Mouse (Mus musculus) MEL-GATA-1-ER (cell line): ENCODE results near the gene Clic3.

Experiments used
- DNase-seq: peaks from one replicate; pipeline ENCODE4 v3.0.0-alpha.2; 2012; ENCODE audit warnings: low read depth; ENCODE audit errors: extremely low read depth

Gene Clic3

DNA sequence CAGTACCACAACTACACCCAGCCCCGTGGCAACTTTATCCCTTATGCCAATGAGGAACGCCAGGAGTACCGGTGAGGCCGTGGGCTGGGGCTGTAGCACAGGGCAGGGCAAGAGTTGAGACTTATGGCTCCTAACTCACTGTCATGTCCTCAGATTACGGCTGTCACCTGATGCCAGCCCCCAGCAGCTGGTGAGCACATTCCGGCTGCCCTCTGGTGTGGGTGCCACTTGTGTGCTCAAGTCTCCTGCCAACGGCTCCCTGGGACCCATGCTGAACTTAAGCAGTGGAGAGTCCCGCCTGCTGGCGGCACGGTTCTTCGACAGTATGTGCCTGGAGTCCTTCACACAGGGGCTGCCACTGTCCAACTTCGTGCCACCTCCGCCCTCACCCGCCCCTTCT lies 14.0 kb upstream of the Clic3 start:
- no peak for DNase-seq

DNA sequence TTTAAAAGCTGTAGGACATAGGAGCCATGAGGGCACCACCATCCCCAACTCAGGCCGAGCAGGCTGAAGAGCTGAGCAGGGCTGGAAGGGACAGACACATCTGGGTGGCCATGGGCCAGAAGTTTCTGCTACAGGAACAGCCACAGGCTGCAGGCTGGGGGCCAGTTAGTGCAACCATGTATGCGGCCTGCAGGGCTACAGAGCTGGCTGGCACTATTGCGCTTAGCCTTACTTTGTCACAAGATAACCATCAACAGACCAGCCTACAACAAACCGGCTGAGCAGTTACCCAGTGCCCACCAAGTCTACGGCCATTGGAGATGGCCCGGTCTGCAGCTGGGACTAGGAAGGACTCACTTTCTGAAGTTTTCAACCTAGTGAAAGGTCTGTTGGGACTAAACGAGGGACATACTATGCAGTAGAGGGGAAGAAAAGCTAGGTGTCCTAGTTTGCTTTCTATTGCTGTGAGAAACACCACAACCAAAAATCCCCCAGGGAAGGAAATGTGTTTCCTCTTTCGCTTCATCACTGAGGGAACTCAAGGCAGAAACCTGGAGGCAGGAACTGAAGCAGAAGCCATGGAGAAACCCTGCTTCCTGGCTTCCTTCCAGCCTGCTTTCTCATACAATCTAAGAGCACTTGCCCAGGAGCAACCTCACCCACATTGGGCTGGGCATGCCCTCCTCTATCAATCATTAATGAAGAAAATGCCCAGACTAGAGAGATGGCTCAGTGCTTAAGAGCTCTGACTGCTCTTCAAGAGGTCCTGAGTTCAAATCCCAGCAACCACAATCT lies 5.6 kb upstream of the Clic3 start:
- DNase-seq: no peak

DNA sequence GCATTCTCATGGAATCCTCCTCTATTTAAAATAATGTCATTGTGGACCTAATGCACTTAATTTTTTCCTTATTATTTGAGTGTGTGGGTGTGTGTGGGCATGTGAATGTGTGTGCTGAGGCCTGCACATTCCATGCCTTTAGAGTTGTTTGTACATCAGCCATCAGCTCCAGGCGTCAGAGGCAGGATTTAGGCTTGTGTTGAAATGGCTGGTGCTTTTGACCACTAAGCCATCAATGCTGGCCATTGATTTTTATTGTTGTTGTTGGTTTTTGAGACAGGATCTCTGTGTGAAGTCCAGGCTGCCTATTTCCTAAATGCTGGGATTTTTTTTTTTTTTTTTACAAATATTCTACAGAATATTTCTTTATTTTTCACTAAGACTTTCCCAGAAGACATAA lies 3.7 kb upstream of the Clic3 start:
- no peak for DNase-seq

DNA sequence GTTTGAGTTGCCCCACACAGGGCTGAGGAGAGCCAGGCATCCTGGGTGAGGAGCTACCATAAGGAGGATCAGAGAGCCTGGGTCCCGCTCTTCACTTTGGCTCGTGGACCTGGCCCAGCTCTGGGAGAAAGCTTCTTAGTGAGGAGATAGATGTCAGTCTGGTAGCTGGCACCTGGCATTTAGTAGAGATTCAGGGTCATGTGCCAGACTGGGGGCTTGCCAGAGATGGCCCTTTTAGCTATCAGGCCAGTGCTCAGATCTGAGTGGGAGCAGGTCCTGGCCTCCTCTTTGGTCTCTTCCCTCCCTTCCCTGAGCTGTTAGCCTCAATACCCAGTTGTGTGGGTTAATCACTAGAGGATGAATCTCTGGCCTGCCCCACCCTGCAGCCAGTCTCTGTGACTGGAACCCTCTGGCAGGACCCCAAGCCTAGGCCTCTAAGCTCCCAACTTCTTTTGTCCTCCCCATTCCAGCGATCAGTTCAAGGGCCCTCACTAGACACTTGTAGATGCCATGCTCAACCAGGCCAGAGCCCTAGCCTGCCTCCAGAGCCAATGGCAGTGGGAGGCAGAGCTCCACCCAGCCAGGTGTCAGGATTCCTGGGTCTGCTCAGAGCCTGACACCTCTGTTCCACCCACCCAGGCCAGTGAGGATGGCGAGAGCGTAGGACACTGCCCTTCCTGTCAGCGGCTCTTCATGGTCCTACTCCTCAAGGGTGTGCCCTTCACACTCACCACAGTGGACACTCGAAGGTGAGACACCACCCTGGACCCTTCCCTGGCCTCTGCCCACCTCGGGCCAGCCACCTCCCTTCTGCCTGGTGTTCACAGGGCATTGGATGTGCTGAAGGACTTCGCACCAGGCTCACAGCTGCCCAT lies 621 bp downstream of the Clic3 start:
- DNase-seq: no peak

DNA sequence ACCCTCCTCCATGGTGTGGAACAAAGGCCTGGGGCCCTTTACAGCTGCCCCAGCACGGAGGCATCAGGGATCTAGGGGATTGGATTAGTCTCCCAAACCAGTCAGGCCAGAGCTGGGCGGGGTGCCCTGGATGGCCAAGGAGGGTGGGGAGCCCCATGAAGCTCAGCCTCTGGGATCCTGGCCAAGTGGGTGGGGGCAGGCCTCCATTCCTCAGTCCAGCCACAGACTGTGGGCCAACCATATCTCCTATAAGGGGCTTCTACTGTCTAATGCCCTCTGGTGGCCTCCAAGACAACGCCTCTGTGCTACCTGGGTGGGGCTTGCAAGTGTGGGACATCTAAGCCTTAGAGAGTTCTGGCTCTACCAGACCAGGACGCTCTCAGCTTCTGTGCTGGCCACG lies 2.3 kb downstream of the Clic3 start:
- no peak for DNase-seq

DNA sequence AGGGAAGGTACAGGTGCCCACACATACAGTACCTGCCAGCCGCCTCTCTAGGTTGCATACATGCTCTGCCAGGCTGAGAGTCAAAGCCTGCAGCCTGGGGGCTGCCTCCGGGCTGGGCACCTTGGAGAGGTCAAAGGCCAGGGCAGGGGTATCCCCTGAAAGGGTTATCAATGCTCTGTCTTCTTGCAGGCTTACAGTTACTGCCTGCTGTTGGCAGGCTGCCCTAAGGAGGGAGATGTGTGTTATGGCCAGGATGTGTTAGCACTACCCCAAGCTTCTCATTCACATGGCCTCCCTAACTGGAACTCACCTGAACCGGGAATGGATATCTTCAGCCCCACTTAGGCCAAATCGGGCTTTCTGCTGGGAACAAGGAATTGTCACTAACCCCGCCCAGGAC lies 3.5 kb downstream of the Clic3 start:
- peak; percentile 23 for DNase-seq

DNA sequence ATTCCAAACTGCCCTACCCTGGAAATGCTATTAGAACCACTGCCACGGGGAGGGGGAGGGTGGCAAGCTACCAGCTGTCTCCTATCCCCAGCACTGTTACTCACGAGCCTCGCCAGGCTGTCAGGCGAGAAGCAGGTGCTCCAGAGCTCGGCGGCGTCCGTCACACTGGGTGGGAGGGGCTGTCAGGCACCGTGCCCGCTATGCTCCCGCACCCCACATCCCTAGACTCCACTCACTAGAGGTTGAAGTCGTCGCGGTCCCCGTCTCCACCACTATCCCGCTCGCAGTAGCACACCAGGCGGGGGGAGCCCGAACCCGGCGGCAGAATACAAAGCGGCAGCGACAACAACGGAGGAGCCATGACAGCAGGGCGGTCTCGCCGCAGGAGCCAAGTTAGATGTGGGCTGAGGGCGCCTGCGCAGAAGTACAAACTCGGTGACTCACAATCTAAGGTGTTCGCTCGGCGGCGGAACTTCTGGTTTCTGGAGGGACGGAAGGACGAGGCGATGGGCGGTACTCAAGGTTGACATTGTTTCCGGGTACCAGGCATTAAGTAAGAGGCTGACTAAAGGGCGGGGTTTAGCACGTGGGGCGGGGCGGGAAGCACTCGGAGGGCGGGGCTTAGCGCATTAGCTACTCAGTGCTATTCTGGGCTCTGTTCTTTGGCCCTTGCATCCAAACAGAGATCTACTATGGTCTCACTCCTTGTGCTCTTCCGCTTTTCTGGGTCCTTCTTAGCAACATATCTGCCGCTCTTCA lies 4.1 kb downstream of the Clic3 start, which contains the start of gene Paxx:
Gene Paxx (minus strand): TSS at position 544 of the 759 bp plus-strand sequence.
- peak; percentile 98 for DNase-seq

DNA sequence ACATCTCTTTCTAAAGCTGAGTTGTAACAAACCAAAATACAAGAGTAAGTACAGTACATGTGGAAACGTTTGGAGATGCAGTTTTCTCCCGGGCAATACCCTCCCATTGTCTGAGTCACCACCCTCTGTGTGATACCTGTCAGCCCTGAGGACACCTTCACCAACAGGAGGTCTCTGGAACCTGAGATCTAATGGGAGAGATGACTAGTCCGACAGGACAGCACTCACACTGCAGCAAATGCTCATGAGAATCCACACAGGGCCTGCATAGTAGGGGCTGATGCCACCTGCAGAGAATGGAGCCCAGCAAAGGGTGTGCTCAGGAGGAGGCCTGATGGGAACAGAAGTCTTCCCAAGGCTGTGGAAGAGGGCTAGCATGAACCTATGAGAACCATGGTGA lies 4.8 kb downstream of the Clic3 start:
- DNase-seq: no peak

DNA sequence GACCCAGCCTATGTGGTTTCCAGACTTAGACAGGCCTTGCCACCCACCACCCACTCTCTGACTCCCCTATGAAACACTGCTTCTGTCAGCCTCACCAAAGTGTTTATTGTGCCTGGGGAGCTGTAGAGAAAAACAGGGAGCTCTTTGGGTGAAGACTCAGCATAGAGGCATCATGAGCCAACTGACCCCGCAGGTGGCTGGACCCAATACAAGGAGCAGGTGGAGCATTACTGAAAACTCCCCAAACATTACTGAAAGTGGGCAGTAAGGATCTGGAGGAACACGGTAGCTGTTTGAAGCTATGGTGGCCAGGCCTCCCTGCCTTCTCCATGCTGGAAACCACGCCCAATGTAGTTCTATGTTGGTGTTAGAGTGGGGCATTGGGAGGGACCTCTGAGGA lies 7.0 kb downstream of the Clic3 start:
- no peak for DNase-seq

DNA sequence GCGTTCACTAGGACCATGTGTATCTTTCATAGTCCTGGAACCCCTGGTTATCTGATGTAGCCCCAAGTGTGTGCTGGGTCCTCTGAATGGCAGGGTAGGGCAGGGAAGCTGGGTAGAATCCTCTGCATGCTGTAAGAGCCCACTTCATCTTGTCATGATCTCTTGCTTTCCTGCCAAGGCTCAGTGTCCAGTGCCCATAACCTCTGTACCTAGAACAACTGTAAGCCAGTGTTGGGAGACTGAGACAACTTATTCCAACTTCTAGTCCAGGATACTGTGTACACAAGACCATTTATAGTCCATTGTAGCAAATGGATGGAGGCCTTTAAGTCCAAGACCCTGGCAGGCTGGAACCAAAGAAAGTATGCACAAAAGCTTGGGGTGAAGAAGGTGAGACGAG lies 8.6 kb downstream of the Clic3 start:
- no peak for DNase-seq

DNA sequence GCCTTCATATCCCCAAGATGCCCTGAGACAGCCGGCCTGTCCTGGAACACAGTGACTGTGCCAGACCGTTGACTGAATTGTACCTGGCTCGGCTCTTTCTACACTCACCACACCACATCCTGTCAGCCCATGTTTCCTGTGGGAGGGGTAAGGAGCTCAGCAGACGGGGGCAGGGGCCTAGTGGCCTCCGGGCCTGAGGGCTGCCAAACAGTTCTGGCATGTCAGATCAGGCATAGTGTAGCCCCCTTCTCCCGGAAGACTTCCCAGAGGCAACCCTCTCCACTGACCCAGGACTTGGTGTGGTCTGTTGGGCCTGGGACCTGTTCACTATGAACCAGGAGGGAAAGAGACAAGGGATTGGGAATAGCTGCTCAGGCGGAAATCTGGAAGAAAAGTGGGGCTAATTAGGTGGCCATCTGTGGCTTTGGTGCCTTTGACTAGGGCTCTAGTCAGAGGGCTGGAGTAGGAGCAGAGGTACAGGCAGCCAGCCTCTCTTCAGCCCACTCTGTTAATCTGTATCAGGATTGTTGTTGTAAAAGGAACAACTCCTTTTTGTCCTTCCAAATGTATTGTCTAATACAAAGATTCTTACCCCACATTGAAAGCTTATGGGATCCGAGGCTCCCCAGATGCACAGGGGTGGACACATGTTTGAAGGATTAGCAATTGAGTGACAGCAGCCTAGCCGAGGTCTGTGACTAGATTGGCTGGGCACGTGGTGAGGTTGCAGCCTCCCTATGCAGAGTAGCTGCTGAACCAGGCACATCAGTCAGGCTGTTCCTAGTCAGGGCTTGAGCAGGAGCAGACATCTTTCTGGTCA lies 9.4 kb downstream of the Clic3 start:
- no peak for DNase-seq

DNA sequence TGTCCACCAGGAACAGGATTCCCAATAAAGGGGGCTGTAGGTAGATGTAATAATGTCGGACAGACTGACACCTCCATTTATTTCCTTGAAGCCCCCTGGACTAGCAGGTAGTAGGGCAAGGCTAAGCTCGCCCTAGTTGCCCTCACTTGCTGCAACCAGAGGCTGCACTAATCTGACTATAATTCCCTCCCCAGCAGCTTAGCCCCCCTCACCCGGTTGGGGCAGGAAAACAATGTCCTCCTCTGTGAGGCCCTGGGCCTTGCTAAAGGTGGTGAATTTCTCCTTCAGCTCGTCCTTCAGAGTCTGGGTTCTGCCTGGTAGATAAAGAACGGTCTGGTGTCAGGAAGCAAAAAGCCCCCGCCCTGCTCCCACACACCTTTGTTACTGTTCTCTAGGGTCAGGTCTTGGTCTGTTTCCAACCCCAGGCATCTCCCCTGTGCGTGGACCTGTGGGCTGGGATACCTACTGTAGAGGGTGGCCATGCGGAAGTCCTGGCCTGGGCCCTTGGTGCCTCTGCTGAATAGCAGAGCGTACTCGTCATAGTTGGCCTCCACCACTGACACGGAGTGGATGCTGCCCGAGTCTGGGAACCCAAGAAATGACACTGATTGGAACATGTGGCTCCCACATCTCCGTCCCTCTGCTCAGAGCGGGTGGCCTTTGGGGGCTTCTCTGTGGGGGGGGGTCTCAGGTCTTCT lies 11.1 kb downstream of the Clic3 start:
- no peak for DNase-seq

DNA sequence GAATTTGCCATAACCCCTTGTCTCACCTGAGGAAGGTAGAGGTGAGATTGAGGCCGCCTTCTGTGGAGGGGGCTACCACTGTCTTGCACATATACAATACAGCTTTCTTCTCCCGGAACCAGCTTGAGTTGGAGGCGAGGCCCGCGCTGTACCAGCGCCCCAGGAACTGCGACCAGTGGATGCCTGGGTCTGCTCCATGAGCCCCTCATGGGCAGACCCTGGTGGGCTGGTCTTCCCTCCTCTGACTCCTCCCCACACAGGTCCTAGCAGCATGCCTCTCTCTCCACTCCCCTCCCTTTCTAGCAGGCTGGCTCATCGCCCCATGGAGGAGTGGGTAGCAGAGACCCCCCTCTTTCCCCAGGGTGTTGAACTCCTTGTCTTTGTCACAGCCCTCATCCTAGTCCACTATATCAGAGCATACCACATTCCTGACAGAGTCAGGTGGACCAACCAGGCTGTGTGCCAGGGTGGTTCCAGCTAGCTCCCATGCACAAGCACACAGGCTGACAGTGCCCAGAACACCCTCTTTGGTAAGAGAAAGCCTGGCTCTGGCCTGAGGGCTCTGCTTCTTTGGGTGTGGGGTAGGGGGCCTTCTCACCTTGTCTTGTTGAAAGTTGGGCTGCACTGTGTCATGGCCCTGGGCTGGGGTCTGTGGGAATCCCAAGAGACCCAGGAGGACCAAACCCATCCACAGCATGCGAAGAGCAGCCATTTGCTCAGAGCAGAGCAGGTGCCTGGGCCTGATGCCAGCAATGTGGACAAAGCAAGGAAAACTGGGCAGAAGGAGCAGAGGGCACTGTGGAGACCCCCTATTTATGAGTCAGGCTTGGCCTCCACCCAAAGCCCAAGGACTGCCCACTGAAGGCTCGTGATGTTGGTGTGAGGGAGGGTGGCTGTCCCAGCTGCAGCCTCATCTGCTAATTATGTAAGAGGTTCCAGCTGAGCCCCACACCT lies 12.6 kb downstream of the Clic3 start:
- DNase-seq: no peak

DNA sequence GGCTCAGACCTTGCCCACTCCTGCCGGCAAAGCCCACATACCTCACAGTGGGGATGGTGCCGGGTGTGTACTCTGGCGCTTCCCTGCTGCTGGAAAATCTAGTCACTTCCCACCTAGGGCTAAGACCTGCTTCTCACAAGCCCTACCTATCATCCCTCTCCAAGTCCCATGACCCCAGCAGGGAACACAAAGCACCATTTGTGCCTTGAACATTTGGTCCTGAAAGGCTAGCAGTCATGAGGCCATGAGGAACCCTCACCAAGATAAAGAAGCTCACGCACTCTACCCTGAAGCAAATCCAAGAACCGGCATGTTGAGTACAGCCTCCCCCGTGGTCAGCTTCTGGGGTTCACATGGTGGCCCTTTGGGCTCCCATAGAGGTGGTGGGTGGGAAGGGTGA lies 13.3 kb downstream of the Clic3 start, which contains the start of gene Ptgds:
Gene Ptgds (minus strand): TSS at position 78 of the 400 bp plus-strand sequence.
- DNase-seq: no peak

DNA sequence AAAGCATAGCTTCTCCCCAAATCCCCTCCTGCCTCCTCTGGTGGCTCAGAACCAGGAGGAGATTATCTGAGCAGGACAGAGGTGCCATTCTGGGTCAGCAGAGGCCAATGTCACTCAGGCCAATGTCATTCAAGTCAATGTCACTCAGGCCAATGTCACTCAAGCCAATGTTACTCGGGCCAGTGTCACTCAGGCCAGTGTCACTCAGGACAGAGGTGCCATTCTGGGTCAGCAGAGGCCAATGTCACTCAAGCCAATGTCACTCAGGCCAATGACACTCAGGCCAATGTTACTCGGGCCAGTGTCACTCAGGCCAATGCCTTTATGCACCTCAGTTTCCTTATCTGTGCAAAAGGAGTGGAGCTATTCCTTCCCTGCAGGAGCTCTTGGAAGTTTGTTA lies 15.9 kb downstream of the Clic3 start:
- DNase-seq: no peak

DNA sequence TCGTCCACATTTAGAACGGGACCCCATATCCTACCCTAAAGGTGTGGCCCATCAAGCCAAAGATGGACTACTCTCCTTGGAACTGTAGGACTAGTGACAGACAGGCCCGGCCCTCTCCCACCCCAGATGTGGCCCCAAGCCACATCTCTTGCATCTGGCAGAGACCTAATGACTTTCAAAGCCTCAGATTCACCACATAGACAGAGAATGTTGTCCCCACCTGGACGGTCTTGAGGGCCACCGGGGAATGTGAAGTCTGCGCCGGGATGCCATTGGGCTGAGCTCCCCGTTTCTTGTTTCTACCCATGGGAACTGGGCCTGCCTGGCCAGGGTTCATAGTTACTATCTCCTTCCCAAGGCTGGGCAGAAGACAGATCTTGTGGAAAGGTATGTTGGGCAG lies 20.9 kb downstream of the Clic3 start:
- DNase-seq: no peak

DNA sequence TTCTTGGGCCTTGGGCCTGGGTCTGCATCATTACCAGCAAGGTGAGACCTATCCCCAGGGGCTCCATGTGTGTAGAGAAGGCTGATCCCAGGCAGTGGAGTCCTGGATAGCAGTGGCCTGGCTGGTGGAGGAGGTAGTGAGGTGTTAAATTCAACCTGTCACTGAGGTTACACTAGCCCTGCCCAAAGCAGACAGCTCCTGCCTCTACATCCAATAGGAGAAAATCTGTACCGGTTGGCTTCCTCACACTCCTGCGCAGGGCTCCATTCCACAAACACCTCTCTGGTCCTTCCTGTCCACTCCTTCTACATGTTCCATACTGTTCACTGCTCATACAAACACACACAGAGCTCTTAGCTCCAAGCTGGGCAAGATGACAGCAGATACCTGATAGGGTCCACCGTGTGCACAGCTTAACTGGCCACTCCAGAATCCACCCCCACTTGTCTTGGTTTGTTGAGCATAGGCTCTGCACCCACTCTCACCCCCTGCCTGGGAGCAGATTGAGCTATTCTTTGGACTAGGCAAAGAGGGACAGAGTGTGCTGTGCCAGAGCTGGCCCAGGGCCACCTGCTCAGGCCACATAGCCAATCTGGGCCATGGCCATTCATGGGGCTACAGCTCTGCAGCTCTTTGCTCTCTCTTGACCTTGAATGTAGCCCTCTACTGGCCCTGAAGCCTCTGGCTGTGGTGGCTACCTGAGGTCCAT lies 21.5 kb downstream of the Clic3 start:
- DNase-seq: no peak

DNA sequence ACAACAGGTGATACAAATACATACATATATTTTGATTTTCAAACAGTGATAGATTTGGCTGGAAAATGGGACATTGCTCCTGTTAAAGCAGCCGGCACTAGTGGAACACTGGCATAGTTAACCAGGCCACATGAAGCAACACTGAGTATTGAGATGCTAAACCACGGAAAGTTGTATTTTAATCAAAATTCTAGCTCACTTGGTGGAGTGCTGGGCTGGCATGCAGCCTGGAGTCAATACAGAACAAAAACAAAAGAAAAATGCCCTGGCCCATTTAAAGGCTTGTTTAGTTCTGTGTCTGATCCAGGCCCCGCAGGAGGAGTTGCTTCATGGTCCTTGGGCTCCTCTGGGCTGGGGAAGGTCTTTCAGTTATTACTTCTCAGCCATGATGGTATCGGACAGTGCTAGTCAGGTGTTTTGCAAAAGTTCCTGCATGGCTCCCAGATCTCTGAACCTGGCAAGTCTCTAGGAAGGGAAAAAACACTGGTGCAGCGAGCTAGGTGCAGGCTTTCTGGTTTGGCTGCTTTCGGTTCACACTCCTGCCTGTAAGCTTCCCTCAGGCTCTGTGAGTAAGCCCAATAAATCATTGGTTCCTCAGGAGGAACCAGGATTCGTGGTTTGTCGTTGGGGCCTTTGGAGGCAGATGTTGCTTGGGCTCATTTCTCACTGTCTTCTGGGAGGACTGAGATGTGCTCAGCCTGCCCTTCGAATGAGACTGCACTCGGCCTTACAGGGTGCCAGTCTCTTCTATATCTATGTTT lies 23.1 kb downstream of the Clic3 start:
- DNase-seq: no peak
